Comparison of ENCODE assay signal across 9 mouse cellular contexts in genomic region chr10:62183053-62183452, GRCm38 (mm10). TPM values are rescaled to one million over a fixed set of nuclear protein-coding genes. Genes with fewer than 3 reads are reported as not detected.
DNase-seq lines count a peak whose midpoint lies in the region; ATAC-seq and TF ChIP-seq lines count a peak whose summit lies in the region.
"Had no signal": no experiment of that assay in that cellular context is flagged by ENCODE, and none has a peak within 500 bp of the region (broad histone marks: within the 10 kb centered on the region; RNA-seq: fewer than 3 reads in every experiment).

No protein-coding gene starts in this region.

- peak; percentile 96 for DNase-seq in ES-CJ7 (ENCODE audit: low read depth, low spot score)
- peak; percentile 98 for DNase-seq in c-Kit-positive CD71-positive TER-119-negative erythroid progenitor cells, embryonic 14.5 days (ENCODE audit: low read depth)
- peak; percentile 94 to 99 for DNase-seq in layer of hippocampus, adult 2 months (ENCODE audit: low spot score in 2 of 2)
- DNase-seq in lung, embryonic 14.5 days: peak; percentile 98
- peak; percentile 75 for DNase-seq in ovary, adult 18-20 months (ENCODE audit: low spot score)
- DNase-seq in thymus, adult 18-20 months: peak; percentile 70 to 80

- peak; percentile 100 for TF ChIP-seq CTCF in layer of hippocampus, adult 2 months (conservative IDR thresholded peaks at IDR 0.05)
- TF ChIP-seq CTCF in lung, embryonic 14.5 days (IDR thresholded peaks at IDR 0.05; ENCODE audit: low read depth): peak; percentile 100

- ATAC-seq in forebrain, embryonic 13.5 days: peak; percentile 65
- ATAC-seq in hematopoietic stem cell, adult 5-6 weeks (replicated peaks in 1 of 2; ENCODE audit: insufficient read depth in 1 of 2, low FRiP score in 2 of 2, low TSS enrichment in 1 of 2, low read depth in 1 of 2, poor library complexity in 2 of 2, severe bottlenecking in 2 of 2): peak; percentile 84 to 92
- peak; percentile 55; the same call in 1 of the 2 replicates for ATAC-seq in lung, embryonic 14.5 days (ENCODE audit: insufficient read depth)

- H3K9me3 ChIP-seq in forebrain, embryonic 13.5 days (replicated peaks): 0 out of 2 replicates have a peak, but pooled peaks cover 6% of the 10 kb centered on the region
- H3K9me3 ChIP-seq in lung, embryonic 14.5 days (ENCODE audit: low read depth, low read length): no peaks in the 10 kb centered on the region
- H3K9me3 ChIP-seq: liver, embryonic 15.5 days had no signal

- H3K27me3 ChIP-seq in forebrain, embryonic 13.5 days: peaks cover 10% of the 10 kb centered on the region
- H3K27me3 ChIP-seq in lung, embryonic 14.5 days (ENCODE audit: insufficient read depth, low read length): no peaks in the 10 kb centered on the region

- H3K4me2 ChIP-seq in forebrain, embryonic 13.5 days: no peak overlapping the region
- H3K4me2 ChIP-seq in lung, embryonic 14.5 days: no peak overlapping the region
- H3K4me2 ChIP-seq: liver, embryonic 15.5 days had no signal

- H3K27ac ChIP-seq in forebrain, embryonic 13.5 days: no peak overlapping the region
- H3K27ac ChIP-seq in layer of hippocampus, adult 2 months: no peak overlapping the region
- H3K27ac ChIP-seq in lung, embryonic 14.5 days (ENCODE audit: low read depth): no peak overlapping the region
- H3K27ac ChIP-seq: liver, embryonic 15.5 days had no signal

- no peak overlapping the region for H3K4me3 ChIP-seq in forebrain, embryonic 13.5 days
- H3K4me3 ChIP-seq in layer of hippocampus, adult 2 months: no peak overlapping the region
- no peak overlapping the region for H3K4me3 ChIP-seq in lung, embryonic 14.5 days (ENCODE audit: low read depth, low read length)
- H3K4me3 ChIP-seq: liver, embryonic 15.5 days had no signal

- H3K36me3 ChIP-seq in forebrain, embryonic 13.5 days (ENCODE audit: poor library complexity, severe bottlenecking): no peaks in the 10 kb centered on the region
- H3K36me3 ChIP-seq in lung, embryonic 14.5 days (ENCODE audit: insufficient read depth): no peaks in the 10 kb centered on the region
- H3K36me3 ChIP-seq: liver, embryonic 15.5 days had no signal

- WGBS in forebrain, embryonic 13.5 days: 0% methylated on average over 10 of the region's 10 CpGs
- 3% methylated on average over 10 of the region's 10 CpGs for WGBS in lung, embryonic 14.5 days

- H3K4me1 ChIP-seq in forebrain, embryonic 13.5 days: no peaks in the 10 kb centered on the region
- no peaks in the 10 kb centered on the region for H3K4me1 ChIP-seq in lung, embryonic 14.5 days (ENCODE audit: insufficient read depth)

- no peak overlapping the region for H3K9ac ChIP-seq in forebrain, embryonic 13.5 days
- H3K9ac ChIP-seq in lung, embryonic 14.5 days: no peak overlapping the region
- H3K9ac ChIP-seq: liver, embryonic 15.5 days had no signal

RNA-seq across cellular contexts. Expression of gene Fam241b, which starts 39.3 kb away (rescaled TPM):
- polyA plus RNA-seq in forebrain, embryonic 13.5 days (2015; fragmentation: Nextera tagmentation; extraction: Ambion mirVana): 92.5 and 96.1 TPM in 2 replicates
- total RNA-seq in hematopoietic stem cell, adult 5-6 weeks (2017): 2.2 and 3.1 TPM in 2 replicates
- total RNA-seq in layer of hippocampus, adult 2 months (2021): 10 to 100 TPM; 36.2 to 40.6 TPM
- 2.4 and 2.6 TPM in 2 replicates for polyA plus RNA-seq in lung, embryonic 14.5 days (2014; fragmentation: Nextera tagmentation; extraction: Ambion mirVana)

RNA-seq across cellular contexts. Expression of gene Tspan15, which starts 48.0 kb away (rescaled TPM):
- polyA plus RNA-seq in forebrain, embryonic 13.5 days (2015; fragmentation: Nextera tagmentation; extraction: Ambion mirVana): 14.2 and 18.0 TPM in 2 replicates
- 0.45 TPM in 1 of 2 replicates, not detected in the other for total RNA-seq in hematopoietic stem cell, adult 5-6 weeks (2017)
- 10 to 100 TPM; 13.6 to 15.9 TPM for total RNA-seq in layer of hippocampus, adult 2 months (2021)
- polyA plus RNA-seq in lung, embryonic 14.5 days (2014; fragmentation: Nextera tagmentation; extraction: Ambion mirVana): 32.5 and 36.3 TPM in 2 replicates

RNA-seq across cellular contexts. Expression of gene Neurog3, which starts 50.2 kb away (rescaled TPM):
- 0.15 and 0.41 TPM in 2 replicates for polyA plus RNA-seq in forebrain, embryonic 13.5 days (2015; fragmentation: Nextera tagmentation; extraction: Ambion mirVana)
- total RNA-seq in hematopoietic stem cell, adult 5-6 weeks (2017): not detected in 2 replicates
- not detected for total RNA-seq in layer of hippocampus, adult 2 months (2021)
- not detected in 2 replicates for polyA plus RNA-seq in lung, embryonic 14.5 days (2014; fragmentation: Nextera tagmentation; extraction: Ambion mirVana)
- polyA plus RNA-seq: liver, embryonic 15.5 days had no signal

Comparison
In these comparisons a context has a peak if more than half of its experiments do, and no peak if none do; other contexts are left out.
1. RNA of gene Tspan15, which starts 48.0 kb away (total RNA-seq): 13.6 to 15.9 TPM in layer of hippocampus, adult 2 months; 0.45 TPM in hematopoietic stem cell, adult 5-6 weeks; every median in the first group is over 10 times any median in the second.
2. Peak in every context shown above with its lines, with median percentiles within 50 percentile points of each other: DNase-seq and ATAC-seq.